Mouse (Mus musculus): ENCODE results near the gene Ces3a.
A peak's percentile ranks its signal among the peaks of the same experiment; 100 is the strongest.
"Not testable (repeated sequence)": the region's sequence is repeated elsewhere in the genome, so short reads cannot be mapped to it uniquely, and the experiment has no call there.

The Ces3a gene

DNA sequence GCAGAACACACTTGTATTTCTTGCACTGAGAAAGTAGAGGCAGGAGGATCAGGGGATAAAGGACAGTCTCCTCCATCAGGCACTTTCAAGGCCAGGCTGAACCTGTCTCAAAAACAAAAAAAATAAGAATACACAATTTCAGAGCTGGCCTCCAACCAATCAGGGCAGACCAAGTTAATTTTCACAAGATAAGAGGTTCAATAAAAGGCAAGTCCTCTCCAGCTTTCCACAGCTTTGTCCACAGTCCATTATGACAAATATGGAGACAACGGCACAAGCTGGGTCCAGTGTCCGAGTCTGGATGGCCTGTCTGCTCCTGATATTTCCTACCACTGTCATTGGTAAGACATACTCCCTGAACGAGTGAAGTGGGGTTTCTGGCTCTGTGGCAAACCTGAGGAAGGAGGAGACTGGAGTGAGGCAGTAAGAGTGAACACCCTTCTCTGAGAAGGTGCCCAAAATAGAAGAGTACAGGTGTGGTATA, at the start of gene Ces3a:
Ces3a (plus strand) TSS at position 231 of the 484 bp plus-strand sequence.
- DNase-seq (ENCODE audit: low read depth, low spot score), result no peak

DNA sequence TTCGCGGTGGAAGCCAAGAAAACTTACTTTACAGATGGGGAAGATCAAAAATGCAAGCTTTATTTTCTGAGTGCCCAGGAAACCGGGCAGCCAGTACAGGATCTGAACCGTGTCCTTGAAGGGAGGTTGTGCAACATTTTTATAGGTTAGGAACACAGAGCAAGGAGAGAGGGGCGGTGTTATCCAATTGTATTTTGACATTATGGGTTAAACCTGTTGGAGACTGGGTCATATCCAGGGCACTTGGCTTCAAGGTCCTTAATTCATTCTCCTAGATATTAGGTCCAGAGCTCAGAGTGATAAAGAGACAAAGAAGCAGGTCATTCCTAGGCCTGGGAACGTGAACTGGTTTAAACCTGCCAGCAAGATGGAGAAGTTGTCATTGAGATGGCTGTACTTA, 49.2 kb upstream of the Ces3a start:
- DNase-seq (ENCODE audit: low read depth, low spot score), result no peak

DNA sequence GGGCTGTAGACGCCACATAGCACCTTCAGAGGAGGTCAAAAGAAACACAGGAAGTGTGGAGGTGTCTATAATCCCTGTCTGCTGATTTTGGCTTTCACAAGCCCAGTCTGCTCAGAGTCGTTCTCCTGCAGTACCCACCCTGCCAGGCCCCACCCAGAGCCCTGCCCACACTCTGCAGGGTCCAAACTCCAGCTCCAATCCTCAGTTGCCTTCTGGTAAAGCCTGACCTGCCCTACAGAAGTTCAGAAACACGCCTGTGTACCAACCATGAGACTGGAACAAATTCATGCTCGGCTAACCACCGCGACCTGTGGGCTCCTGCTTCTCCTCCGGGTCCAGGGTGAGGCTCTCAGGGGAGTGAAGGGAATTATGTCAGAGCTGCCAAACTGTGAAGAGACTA, 47.8 kb upstream of the Ces3a start, which contains the start of gene Ces2h:
Ces2h (plus strand) TSS at position 268 of the 400 bp plus-strand sequence.
- no peak for DNase-seq (ENCODE audit: low read depth, low spot score)

DNA sequence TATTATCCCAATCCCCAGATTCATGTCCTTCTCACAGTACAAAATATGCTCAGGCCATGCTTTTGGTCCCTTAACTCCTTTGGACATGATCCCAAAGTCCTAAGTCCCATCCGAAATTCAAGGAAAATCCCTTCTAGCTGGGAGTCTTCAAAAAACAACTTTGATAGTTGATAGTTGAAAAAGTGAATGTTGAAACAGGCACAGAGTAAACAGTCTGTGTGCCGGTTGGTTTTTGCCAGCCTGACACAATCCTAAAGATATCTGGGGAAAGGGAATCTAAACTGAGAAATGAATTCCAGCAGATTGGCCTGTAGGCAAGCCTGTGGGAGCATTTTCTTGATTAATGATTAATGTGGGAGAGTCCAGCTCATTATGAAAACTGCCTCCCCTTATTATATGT, 38.4 kb upstream of the Ces3a start:
- DNase-seq (ENCODE audit: low read depth, low spot score), result no peak

DNA sequence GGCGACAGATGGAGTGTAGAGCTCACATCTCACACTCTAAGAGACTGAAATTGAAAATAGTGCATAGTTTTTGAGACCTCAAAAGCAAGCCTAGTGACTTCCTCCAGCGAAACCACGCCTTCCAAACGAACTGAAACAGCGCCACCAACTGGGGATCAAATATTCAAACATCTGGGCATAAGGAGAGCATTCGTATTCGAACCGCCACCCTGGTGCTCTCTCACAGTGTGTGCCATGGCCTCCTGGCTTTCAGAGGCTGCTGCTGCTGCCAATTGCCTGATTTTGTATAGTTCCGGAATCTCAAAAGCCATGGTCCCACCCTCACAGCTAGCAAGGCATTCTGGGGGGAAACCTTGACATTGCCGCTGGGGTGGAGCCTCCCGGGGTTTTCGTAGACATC, 37.3 kb upstream of the Ces3a start:
- peak; percentile 15 for DNase-seq (ENCODE audit: low read depth, low spot score)

DNA sequence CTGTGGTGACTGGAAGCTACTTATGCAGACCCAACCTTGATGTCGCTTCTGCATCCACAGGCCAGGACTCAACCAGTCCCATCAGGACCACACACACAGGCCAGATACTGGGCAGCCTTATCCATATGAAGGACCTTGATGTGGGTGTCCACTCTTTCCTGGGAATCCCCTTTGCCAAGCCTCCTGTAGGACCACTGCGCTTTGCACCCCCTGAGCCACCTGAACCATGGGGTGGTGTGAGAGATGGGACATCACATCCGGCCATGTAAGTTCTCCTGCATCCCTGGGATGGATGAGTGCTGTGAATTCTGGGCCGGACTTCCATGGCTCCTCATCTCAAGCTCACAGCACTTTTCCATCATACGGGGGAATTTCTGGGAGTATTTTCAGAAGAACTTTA, 34.0 kb upstream of the Ces3a start:
- no peak for DNase-seq (ENCODE audit: low read depth, low spot score)

DNA sequence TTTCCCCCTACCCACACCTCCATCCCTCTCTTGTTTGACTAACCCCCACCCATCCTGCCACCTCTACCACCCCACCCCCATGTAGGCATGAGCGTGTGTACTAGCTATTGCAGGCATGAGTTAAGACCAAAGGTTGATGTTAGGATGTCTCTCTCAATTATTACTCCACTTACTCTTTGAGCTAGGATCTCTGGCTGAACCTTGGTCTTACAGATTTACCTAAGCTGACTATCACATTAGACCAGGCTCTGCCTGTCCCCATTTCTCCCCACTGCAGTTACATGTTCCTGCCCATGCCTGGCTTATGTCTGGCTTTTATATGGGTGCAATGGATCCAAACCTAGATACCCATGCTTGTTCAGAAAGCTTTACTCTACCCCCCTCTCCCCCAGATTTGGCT, 26.4 kb upstream of the Ces3a start:
- no peak for DNase-seq (ENCODE audit: low read depth, low spot score)

DNA sequence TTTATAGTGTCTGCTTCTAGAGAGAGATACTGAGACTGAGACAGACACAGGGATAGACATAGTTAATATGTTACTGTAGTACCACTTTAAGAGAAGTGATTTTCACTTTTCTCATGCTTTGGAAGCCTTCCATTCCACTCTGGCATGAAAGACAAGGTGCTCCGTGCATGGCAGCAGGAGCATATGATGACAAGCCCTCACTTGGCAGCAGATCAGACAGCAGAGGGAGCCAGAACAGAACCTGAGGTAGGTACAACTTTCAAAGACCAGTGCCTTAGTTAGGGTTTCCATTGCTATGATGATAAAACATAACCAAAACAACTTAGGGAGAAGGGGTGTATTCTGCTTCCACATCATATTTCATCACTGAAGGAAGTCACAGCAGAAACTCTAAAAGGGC, 25.3 kb upstream of the Ces3a start:
- no peak for DNase-seq (ENCODE audit: low read depth, low spot score)

DNA sequence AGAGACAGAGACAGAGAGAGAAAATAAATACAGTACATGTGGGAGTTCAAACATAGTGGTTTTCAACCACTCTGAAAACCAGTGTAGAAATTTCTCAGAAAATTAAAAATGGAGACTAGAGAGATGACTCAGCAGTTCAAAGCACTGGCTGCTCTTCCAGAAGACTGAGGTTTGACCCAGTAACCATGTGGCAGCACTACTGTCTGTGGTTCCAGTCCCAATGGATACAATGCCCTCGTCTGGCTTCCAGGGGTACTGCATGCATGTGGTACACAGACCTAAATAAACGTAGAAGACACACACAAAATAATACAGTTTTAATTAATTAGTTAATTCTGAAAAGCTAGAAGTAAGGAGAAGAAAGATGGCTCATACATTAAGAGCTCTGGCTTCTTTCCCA, 23.4 kb upstream of the Ces3a start:
- peak; percentile 29 for DNase-seq (ENCODE audit: low read depth, low spot score)

DNA sequence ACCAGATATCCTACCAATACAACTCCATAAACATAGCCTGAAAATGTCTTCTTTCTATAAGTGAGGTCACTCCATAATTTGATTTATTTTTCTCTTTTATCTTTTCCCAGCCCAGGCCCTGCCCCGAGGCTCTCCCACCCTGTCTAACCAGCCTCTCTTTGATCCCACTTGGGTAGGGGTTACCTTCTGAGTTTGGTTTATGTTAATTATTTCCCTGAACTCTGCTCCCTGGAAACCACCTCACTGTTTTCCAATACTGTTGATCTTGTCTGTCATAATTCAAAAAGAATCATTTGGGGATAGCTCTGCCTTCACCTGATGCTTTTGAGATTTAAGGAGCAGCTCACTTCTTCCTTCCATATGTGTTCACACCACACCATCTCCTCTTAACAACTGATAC, 4.9 kb upstream of the Ces3a start:
- no peak for DNase-seq (ENCODE audit: low read depth, low spot score)

DNA sequence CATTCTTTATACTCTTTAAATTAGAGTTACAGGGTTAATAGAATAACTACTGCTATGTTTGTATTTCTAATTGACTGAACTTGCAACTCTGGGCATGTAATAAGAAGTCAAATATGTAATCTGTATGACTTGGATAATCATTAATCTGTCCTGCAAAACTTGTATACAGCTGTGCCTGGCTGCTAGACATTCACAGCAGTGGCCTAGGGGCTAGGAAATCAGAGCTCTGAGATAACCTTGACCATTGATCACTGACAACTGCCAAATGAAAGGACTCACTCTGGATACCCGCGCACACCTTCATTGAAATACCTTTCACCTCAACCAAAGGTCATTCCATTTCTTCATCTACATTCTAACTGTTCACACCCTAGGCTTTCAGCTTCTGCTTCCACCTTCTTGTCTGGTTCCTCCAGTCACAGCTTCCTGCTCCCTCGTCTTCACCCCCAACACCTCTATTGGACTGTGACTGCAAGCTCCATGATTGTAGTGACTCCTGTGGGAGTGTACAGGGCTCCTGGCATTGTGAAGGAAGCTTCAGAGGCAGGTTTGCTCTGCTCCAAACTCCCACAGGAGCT, 2.5 kb upstream of the Ces3a start:
- no peak for DNase-seq (ENCODE audit: low read depth, low spot score)

DNA sequence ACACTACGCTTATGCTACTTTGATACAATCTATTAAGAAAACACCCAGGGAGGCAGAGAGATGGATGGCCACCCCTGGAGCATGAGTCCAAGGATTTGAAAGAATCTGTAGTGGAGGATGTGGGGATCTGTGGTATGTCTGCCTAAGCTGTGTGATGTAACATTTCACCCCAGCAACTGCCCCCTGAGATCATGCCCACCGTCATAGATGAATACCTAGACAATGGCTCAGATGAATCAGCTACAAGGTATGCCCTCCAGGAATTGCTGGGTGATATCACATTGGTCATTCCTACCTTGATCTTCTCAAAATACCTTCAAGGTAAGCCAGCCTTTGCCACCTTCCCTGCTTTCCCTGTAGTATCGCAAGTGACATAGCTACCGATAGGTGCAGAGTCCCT, 7.8 kb downstream of the Ces3a start:
- DNase-seq (ENCODE audit: low read depth, low spot score), result no peak

DNA sequence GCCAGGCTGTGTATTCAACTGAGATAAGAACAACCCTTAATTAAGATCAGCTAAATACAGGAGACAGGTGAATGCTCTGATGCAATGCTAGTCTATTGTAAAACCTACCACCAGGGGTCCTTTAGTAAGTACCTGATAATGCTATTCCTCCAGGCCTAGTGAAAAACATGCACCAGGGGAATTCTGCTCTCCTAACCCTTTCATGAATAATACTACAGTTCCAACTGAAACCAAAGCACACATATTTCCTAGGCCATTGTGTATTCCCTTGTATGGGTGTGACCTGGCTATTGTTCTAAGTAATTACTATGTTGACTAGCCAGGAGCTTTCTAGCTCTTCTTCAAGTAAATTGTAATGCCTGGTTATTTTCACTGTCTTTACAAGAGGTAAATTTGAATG, 11.7 kb downstream of the Ces3a start:
- DNase-seq (ENCODE audit: low read depth, low spot score), result no peak

DNA sequence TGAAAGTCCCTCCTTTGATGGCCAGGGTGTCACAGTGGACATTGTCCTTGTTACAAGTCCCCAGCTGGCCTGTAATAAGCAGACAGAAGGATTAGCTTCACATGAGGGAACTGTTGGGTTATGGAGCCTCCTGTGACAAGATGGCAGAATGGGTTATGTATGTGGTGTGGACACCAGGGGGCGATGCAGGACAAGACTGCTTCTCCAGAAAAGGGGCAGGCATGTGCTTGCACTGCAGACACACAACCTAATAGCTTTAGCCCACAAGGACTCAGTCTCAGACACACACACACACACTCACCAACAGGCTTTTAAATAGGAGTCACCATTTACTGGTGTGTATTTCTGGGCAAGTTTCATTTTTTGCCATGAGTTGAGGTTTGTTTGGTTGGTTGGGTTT, 18.4 kb downstream of the Ces3a start:
- DNase-seq (ENCODE audit: low read depth, low spot score), result peak; percentile 53

DNA sequence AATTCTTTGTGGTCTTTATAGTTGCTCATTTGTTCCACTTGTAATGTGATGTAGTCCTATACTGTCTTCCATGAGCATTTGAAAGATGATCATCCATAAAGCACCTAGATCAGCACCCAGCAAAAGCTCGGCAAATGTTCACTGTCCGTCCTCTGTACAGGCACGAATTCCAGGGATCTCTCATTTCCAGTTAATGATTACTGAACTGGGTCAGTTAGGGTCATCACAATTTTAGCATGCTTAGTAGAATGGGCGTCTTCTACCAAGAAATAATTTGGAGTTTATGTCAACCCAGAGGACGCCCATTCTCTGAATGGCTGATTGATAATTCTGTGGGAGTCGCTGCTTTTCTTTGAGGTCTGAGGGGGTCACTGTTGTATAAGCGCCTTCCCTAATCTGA, 19.5 kb downstream of the Ces3a start:
- DNase-seq (ENCODE audit: low read depth, low spot score), result not testable (repeated sequence)

DNA sequence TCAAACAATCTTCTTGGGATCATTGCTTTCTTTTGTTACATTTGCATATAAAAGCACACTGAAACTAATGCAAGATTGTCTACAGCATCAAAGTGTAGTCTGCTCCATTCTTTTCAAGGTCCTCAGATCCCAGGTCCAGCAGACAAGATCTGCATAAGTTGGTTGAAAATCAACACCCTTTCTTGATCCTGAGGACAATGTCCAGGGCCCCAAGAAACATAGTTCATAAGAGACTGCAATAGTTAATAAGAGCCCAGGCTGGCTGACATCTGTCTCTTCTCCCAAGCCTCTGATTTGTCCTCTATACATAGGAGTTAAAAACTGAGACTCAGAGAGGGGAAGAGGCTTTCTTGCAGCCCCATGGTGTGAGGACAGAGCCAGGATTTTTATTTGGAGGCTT, 20.6 kb downstream of the Ces3a start:
- DNase-seq (ENCODE audit: low read depth, low spot score), result no peak

DNA sequence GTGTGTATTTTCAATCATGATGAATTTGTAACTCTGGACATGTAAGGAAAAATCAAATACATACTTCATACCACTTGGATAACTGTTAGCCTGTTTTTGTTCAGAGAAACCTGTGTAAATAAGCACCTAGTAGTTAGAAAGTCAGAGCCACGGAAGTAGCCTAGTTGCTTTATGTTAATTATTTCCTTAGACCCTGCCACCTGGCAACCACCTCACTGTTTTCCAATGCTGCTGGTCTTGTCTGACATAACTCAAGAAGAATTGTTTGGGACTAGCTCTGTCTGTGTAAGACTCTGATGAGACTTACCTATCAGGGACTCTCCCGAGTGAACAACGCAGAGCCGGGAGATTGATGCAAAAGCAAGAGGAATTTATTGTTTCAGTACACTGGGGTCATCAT, 28.2 kb downstream of the Ces3a start:
- DNase-seq (ENCODE audit: low read depth, low spot score), result no peak

DNA sequence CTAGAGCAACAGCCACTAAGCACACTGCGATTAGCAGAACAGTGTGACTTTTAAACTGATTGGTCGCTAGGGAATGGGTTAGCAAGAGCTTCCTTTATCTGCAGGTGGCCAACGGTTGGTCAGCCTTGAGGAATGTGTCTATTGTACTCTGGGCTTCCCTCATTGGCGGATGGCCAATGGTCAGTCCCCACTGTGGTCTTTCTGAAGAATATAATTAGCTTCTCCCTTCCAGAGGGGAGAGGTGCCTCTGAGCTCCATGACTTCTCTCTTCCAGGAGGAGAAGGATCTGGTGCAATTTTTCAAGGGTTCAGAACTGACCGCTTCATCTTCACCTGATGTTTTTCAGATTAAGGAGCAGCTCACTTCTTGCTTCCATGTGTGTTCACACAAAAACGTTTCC, 28.7 kb downstream of the Ces3a start:
- DNase-seq (ENCODE audit: low read depth, low spot score), result no peak

DNA sequence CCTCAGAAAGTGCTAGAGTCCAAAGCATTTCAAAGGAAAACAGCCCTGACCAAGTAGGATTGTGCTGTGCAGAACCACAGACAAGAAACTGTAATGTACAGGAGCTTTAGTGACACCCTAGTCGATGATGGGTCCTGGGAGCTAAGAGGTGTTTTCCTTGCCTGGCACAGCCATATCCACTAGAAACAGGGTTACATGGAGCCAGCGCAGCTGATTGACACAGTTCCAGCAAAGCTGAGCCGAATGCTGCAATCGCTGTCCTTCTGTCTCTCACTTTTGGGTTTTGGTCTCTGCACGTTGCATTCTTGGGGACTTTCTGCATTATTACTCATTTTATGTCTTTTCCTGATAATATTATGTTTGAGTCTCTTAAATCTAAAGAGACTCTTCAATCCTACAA, 30.2 kb downstream of the Ces3a start:
- no peak for DNase-seq (ENCODE audit: low read depth, low spot score)

DNA sequence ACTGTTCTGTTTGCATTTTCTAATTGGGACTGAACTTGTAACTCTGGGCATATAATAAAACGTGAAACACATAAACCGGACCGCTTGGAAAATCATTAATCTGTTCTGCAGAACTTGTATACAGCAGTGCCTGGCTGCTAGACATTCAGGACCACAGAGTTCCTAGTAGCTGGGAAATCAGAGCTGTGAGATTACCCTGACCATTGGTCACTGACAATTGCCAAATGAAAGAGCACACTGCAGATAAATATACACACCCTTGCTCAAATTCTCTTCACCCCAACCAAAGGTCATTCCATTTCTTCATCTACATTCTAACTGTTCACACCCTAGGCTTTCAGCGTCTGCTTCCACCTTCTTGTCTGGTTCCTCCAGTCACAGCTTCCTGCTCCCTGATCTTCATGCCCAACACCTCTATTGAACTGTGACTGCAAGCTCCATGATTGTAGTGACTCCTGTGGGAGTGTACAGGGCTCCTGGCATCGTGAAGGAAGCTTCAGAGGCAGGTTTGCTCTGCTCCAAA, 32.5 kb downstream of the Ces3a start:
- DNase-seq (ENCODE audit: low read depth, low spot score), result no peak

DNA sequence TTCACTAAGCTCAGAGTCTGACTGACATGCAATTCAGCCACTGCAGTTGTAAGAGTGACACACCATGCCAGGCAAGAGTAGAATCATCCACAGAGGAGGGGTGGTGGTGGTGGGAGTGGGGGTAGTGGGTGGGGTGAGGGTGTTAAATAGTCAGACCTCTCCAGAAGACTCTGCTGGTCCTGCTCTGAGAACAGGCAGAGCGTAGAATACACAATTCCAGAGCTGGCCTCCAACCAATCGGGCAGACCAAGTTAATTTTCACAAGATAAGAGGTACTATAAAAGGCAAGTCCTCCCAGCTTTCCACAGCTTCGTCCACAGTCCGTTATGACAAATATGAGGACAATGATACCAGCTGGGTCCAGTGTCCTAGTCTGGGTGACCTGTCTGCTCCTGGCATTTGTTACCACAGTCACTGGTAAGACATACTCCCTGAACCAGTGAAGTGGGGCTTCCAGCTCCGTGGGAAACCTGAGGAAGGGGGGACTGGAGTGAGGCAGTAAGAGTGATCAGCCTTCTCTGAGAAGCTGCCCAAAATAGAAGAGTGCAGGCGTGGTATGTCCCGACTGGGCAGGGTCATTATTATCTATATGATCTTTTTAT, 35.1 kb downstream of the Ces3a start, which contains the start of gene Ces3b:
Ces3b (plus strand) TSS at position 305 of the 602 bp plus-strand sequence.
- DNase-seq (ENCODE audit: low read depth, low spot score), result no peak

DNA sequence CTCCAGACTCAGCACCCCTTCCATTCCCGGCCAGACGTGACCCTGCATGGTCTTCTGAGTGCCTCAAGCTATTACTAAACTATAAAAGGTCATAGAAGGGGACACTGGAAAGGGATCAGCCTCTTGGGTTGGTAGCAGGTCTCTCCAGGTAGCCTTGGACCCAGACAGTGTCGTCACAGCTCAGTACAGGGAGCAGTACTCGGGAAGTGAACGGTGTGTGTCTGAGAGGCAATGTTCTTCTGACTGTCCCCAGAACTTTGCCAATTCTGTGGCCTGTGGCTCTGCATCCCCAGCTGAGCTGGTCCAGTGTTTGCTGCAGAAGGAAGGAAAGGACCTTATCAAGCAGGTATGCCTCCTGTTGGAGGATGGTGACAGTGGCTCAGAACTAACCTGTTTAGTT, 39.8 kb downstream of the Ces3a start:
- not testable (repeated sequence) for DNase-seq (ENCODE audit: low read depth, low spot score)

DNA sequence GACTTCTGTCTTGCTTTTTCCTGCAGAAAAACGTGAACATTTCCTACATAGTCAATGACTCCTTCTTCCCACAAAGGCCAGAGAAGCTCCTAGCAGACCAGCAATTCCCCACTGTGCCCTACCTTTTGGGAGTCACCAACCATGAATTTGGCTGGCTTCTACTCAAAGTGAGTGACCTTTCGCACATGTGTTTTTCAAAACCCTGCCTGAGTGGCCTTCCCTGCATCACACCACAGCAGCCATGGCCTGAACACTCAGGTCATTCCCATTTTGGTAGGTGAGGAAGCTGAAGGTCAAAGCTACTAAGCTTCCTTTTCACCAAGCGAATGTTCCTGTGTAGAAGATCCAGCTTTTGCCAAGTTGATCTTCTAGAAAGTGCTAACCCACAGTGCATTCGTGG, 40.2 kb downstream of the Ces3a start:
- no peak for DNase-seq (ENCODE audit: low read depth, low spot score)
